Mouse (Mus musculus): ENCODE measurements at regions not wholly inside any gene's neighbourhood (a gene's known extent, or its start where the extent isn't known, plus 50 kb on each side); places are given as distances from the start of the nearest gene placed in this dataset.

GRCm38 (mm10) chr3:148158533-148158932, 831.8 kb downstream of the Adgrl2 start:
- TF ChIP-seq CTCF (IDR thresholded peaks at IDR 0.05; ENCODE audit: low read depth, low read length) (no peak), POLR2A (IDR thresholded peaks at IDR 0.05; ENCODE audit: borderline replicate concordance, low read depth, low read length) (no peak)
